Mouse (Mus musculus) G1E-ER4 (cell line): ENCODE data around the gene Zyg11a. TPM values are rescaled to one million over a fixed set of nuclear protein-coding genes. Genes with fewer than 3 reads are reported as not detected.

Experiments used
- GATA1 ChIP-seq: IDR thresholded peaks from one replicate; pipeline ENCODE4 v1.8.0; 2012; ENCODE audit warnings: low read length, inconsistent platforms
- polyA plus RNA-seq: library from polyadenylated mRNA; stranded (reverse); fragments of >175 nt; gene quantifications from 2 replicates; pipeline ENCODE4 v1.2.3, GENCODE M21; 2012

The Zyg11a gene
- polyA plus RNA-seq, 1 experiment: not detected

DNA sequence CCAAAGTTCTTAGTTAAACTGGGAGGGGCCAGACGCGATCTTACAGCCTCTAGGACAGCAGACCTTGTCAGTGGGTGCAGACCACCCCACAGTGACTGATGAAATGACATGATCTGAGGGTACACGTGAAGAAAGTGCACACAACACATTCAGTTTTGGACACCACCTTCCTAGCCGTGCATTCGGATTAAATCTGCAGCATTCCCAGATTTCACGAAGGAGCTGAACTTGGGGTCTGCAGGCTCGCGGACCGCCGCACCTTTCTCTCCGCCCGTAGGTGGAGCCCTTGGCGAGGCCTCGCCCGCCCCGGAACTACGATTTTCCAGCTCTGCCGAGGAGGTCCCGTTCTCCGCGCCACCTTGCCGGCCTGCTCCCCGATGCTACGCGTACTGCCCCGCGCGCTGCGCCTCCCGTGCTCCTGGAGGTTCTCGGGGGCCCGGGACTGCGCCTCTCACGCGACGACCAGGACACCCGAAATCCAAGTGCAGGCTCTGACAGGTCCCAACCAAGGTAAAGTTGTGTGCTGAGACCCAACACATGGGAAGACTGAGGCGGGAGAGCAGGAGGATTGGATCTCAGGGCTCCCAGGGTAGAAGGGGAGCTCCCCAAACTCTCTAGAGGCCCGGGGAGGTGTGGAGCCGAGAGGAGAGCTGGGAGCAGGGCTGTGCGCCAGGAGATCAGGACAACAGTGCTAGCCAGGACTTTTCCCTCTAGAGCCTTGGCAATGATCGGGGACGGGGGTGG lies 52.5 kb downstream of the Zyg11a start, which contains the start of gene Echdc2:
Echdc2 (plus strand) TSS at position 286 of the 744 bp plus-strand sequence.
- no peak for TF ChIP-seq GATA1

DNA sequence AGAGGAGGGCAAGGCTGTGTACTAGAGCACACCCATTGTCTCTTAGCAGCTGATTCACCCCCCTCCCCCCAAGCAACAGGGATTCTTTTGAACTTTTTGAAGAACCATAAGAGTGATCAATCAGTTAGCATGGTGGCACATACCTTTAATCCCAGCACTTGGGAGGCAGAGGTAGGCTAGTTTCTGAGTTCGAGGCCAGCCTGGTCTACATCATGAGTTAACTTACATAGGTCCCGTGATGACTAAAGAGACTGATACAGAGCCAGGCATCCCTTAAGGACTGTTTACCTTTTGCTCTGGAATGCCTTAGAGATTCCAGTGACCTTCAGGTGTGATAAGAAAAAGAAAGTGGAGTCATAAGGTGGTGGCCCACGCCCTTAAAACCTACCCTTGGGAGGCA lies 54.6 kb downstream of the Zyg11a start:
- no peak for TF ChIP-seq GATA1

DNA sequence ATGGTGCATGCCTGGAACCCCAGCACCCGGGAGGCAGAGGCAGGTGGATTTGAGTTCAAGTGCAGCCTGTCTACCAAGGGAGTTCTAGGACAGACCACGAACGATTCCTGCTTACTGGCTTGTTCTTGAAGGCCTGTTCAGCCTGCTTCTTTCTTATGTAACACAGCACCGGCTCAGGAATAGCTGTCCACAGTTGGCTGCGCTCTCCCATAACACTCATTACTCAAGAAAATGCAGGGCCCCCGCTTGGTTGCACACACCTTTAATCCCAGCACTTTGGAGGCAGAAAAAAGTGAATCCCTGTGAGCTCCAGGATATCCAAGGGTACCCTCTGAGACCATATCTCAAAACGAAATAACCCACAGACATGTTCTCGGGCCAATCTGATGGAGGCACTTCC lies 55.9 kb downstream of the Zyg11a start:
- TF ChIP-seq GATA1: no peak

DNA sequence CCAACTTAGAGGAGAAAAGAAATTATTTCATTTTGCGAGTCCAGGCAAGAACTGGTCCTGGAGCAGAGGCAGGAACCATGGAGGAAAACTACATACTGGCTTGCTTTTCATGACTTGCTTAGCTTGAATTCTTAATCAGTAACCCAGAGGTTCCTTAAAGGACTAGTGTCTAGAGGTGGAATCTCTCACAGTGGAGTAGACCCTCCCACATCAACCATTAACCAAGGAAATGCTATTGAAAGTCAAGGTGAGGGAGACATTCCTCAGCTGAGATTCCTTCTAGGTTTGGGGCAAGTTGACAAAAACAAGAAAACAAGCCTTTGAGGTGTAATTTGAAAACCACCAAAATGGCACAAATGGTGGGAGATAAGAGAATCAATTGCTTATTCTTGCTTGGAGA lies 73.0 kb downstream of the Zyg11a start, which contains the start of gene Scp2:
Scp2 (minus strand) TSS at position 119 of the 400 bp plus-strand sequence.
- no peak for TF ChIP-seq GATA1

DNA sequence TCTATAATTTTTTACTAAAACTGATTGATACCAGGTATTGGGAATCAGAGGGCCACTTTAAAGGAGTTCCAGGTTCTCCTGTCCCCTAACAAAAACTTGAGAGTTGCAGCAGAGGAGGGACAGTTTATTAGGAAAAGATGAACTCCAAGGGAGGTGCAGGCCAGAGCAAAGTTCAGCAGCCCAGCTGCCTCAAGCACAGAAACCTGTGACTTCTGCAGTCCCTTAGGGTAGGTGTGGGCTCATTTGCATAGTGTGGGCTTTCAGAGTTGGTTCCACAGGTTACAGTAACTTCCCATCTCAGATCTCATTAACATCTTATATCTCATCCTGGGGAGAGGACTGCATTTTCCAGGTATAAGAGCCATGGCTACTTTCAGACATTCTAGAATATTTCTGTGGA lies 74.1 kb downstream of the Zyg11a start:
- no peak for TF ChIP-seq GATA1

DNA sequence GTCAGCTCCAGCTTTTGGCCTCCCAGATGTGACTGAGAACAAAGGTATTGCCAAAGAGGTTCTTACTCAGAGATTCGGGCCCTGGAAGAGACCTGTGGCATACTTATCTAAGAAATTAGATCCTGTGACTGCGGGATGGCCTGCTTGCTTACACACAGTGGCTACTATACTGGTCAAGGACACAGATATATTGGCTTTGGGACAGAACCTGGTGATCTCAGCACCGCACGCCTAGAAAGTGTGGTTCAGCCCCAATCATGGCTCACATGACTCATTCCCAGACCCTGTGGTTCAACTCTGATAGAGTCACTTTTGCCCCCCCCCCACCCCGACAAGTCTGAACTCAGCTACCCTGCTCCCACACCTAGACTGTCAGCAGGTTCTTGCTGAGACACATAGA lies 80.9 kb downstream of the Zyg11a start:
- no peak for TF ChIP-seq GATA1

Other genes with a start within 250 kb of the Zyg11a start
- gene Slc1a7, start 249.7 kb downstream of the Zyg11a start, polyA plus RNA-seq: not detected in 2 replicates
- 0.04 TPM in 1 of 2 replicates, not detected in the other for gene Podn, start 121.6 kb downstream of the Zyg11a start, polyA plus RNA-seq
- gene Scp2, start 73.0 kb downstream of the Zyg11a start, polyA plus RNA-seq: 19.1 and 39.2 TPM in 2 replicates
- gene Echdc2, start 52.6 kb downstream of the Zyg11a start, polyA plus RNA-seq: not detected in 2 replicates
- gene Zyg11b, start 83.0 kb upstream of the Zyg11a start, polyA plus RNA-seq: 2.1 and 3.9 TPM in 2 replicates
- gene Coa7, start 110.1 kb upstream of the Zyg11a start, polyA plus RNA-seq: 0.78 and 10.6 TPM in 2 replicates
- not detected in 2 replicates for gene Shisal2a, start 165.3 kb upstream of the Zyg11a start, polyA plus RNA-seq
- gene Gpx7, start 188.9 kb upstream of the Zyg11a start, polyA plus RNA-seq: not detected in 2 replicates
- gene Tut4, start 241.4 kb upstream of the Zyg11a start, polyA plus RNA-seq: 33.4 and 35.9 TPM in 2 replicates